Mouse (Mus musculus): ENCODE measurements at regions not wholly inside any gene's neighbourhood (a gene's known extent, or its start where the extent isn't known, plus 50 kb on each side); places are given as distances from the start of the nearest gene placed in this dataset.

- WGBS, result 77% methylated on average over 3 of the region's 3 CpGs
- H3K4me1 ChIP-seq (ENCODE audit: control insufficient read depth, insufficient read depth, low read length), result no peaks in the 10 kb centered on the region
- intact Hi-C loops (cut with DNase I), result no loop called here
- no peak overlapping the region for H3K4me3 ChIP-seq
- H3K27ac ChIP-seq, result no peak overlapping the region
- no peak for DNase-seq
- H3K27me3 ChIP-seq (ENCODE audit: control insufficient read depth, insufficient read depth, low read length), result no peaks in the 10 kb centered on the region
- no peak overlapping the region for H3K9ac ChIP-seq (ENCODE audit: low read depth, low read length)
- no peaks in the 10 kb centered on the region for H3K36me3 ChIP-seq (ENCODE audit: control insufficient read depth, insufficient read depth, low read length)
- TF ChIP-seq EP300 (IDR thresholded peaks at IDR 0.05; ENCODE audit: insufficient read depth, low read depth, low read length) (no peak), CTCF (IDR thresholded peaks at IDR 0.05) (no peak), POLR2A (IDR thresholded peaks at IDR 0.05; ENCODE audit: insufficient read depth, low read depth, low read length) (no peak)
- no peaks in the 10 kb centered on the region for H3K79me2 ChIP-seq (replicated peaks; ENCODE audit: control insufficient read depth, insufficient read depth, low read length)
Observed at GRCm38 (mm10) chr12:29335839-29336469, 192.2 kb upstream of the Myt1l start.

- Histone ChIP-seq H3K79me2 (replicated peaks; ENCODE audit: control insufficient read depth, insufficient read depth, low read length) (no peaks in the 10 kb centered on the region), H3K9ac (ENCODE audit: low read depth, low read length) (no peak overlapping the region), H3K4me1 (ENCODE audit: control insufficient read depth, insufficient read depth, low read length) (no peaks in the 10 kb centered on the region), H3K27ac (no peak overlapping the region), H3K4me3 (no peak overlapping the region), H3K36me3 (ENCODE audit: control insufficient read depth, insufficient read depth, low read length) (no peaks in the 10 kb centered on the region), H3K27me3 (ENCODE audit: control insufficient read depth, insufficient read depth, low read length) (no peaks in the 10 kb centered on the region)
- TF ChIP-seq POLR2A (IDR thresholded peaks at IDR 0.05; ENCODE audit: insufficient read depth, low read depth, low read length) (no peak), CTCF (IDR thresholded peaks at IDR 0.05) (no peak), EP300 (IDR thresholded peaks at IDR 0.05; ENCODE audit: insufficient read depth, low read depth, low read length) (no peak)
- intact Hi-C loops (cut with DNase I), result no loop called here
- DNase-seq, result no peak
- WGBS, result 89% methylated on average over 2 of the region's 2 CpGs
Observed at GRCm38 (mm10) chr12:29337336-29337735, 190.8 kb upstream of the Myt1l start.

- H3K36me3 ChIP-seq (ENCODE audit: control insufficient read depth, insufficient read depth, low read length), result no peaks in the 10 kb centered on the region
- no peaks in the 10 kb centered on the region for H3K79me2 ChIP-seq (replicated peaks; ENCODE audit: control insufficient read depth, insufficient read depth, low read length)
- intact Hi-C loops (cut with DNase I), result no loop called here
- no peaks in the 10 kb centered on the region for H3K4me1 ChIP-seq (ENCODE audit: control insufficient read depth, insufficient read depth, low read length)
- no peak for DNase-seq
- no peak overlapping the region for H3K27ac ChIP-seq
- no peaks in the 10 kb centered on the region for H3K27me3 ChIP-seq (ENCODE audit: control insufficient read depth, insufficient read depth, low read length)
- TF ChIP-seq POLR2A (IDR thresholded peaks at IDR 0.05; ENCODE audit: insufficient read depth, low read depth, low read length), result no peak
- TF ChIP-seq CTCF (IDR thresholded peaks at IDR 0.05), result no peak
- TF ChIP-seq EP300 (IDR thresholded peaks at IDR 0.05; ENCODE audit: insufficient read depth, low read depth, low read length), result no peak
- 59% methylated on average over 7 of the region's 7 CpGs for WGBS
- H3K4me3 ChIP-seq, result no peak overlapping the region
- no peak overlapping the region for H3K9ac ChIP-seq (ENCODE audit: low read depth, low read length)
Observed at GRCm38 (mm10) chr12:29341388-29341995, 186.7 kb upstream of the Myt1l start.

GRCm38 (mm10) chr12:29343147-29343852, 184.9 kb upstream of the Myt1l start:
- no peak overlapping the region for H3K4me3 ChIP-seq
- no peak overlapping the region for H3K9ac ChIP-seq (ENCODE audit: low read depth, low read length)
- H3K27ac ChIP-seq, result no peak overlapping the region
- WGBS, result 79% methylated on average over 12 of the region's 12 CpGs
- H3K79me2 ChIP-seq (replicated peaks; ENCODE audit: control insufficient read depth, insufficient read depth, low read length), result no peaks in the 10 kb centered on the region
- TF ChIP-seq POLR2A (IDR thresholded peaks at IDR 0.05; ENCODE audit: insufficient read depth, low read depth, low read length), result no peak
- TF ChIP-seq CTCF (IDR thresholded peaks at IDR 0.05), result no peak
- no peak for TF ChIP-seq EP300 (IDR thresholded peaks at IDR 0.05; ENCODE audit: insufficient read depth, low read depth, low read length)
- H3K27me3 ChIP-seq (ENCODE audit: control insufficient read depth, insufficient read depth, low read length), result no peaks in the 10 kb centered on the region
- intact Hi-C loops (cut with DNase I), result no loop called here
- DNase-seq, result no peak
- no peaks in the 10 kb centered on the region for H3K36me3 ChIP-seq (ENCODE audit: control insufficient read depth, insufficient read depth, low read length)
- H3K4me1 ChIP-seq (ENCODE audit: control insufficient read depth, insufficient read depth, low read length), result peaks cover under 1% of the 10 kb centered on the region; the same call in 1 of the 2 replicates

DNA sequence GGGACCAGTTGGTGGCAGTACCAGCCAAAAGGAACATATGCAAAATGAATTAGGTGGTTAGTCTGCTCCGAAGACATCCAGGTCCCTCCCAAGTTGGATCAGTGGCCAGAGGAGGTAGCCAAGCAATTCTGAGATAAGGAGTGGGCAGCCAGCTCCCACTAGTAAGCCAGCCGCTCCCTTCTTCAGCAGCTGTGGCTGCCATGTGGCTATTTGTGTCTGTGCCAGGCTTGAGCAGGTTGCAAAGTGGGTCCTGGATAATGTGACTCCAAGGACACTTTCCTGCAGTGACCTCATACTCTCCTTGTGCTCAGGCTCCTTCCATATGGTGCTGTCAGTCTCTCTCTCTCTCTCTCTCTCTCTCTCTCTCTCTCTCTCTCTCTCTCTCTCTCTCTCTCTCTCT, 179.5 kb upstream of the Myt1l start:
- Histone ChIP-seq H3K79me2 (replicated peaks; ENCODE audit: control insufficient read depth, insufficient read depth, low read length) (no peaks in the 10 kb centered on the region), H3K36me3 (ENCODE audit: control insufficient read depth, insufficient read depth, low read length) (no peaks in the 10 kb centered on the region), H3K27me3 (ENCODE audit: control insufficient read depth, insufficient read depth, low read length) (no peaks in the 10 kb centered on the region), H3K27ac (no peak overlapping the region), H3K9ac (ENCODE audit: low read depth, low read length) (no peak overlapping the region), H3K4me3 (no peak overlapping the region), H3K4me1 (ENCODE audit: control insufficient read depth, insufficient read depth, low read length) (peaks cover 5% of the 10 kb centered on the region; the same call in 1 of the 2 replicates)
- intact Hi-C loops (cut with DNase I), result no loop called here
- TF ChIP-seq POLR2A (IDR thresholded peaks at IDR 0.05; ENCODE audit: insufficient read depth, low read depth, low read length) (no peak), EP300 (IDR thresholded peaks at IDR 0.05; ENCODE audit: insufficient read depth, low read depth, low read length) (no peak), CTCF (IDR thresholded peaks at IDR 0.05) (no peak)
- 47% methylated on average over 2 of the region's 2 CpGs for WGBS
- DNase-seq, result peak; percentile 31 to 67

Data from heart, adult 2 months (tissue).